Mouse (Mus musculus): ENCODE results near the gene Gimap1. TPM values are rescaled to one million over a fixed set of nuclear protein-coding genes. Genes with fewer than 3 reads are reported as not detected.

The Gimap1 gene
- polyA plus RNA-seq, 2 experiments, result 1.8 to 3.2 TPM

GRCm38 (mm10) chr6:48737688-48738087, 1.2 kb upstream of the Gimap1 start:
- ATAC-seq (ENCODE audit: insufficient read depth) (no peak), DNase-seq (ENCODE audit: low read depth in 3 of 3, low spot score in 3 of 3) (no peak)
- Histone ChIP-seq H3K9ac (replicated peaks) (no peak overlapping the region), H3K4me2 (ENCODE audit: low read depth) (no peak overlapping the region), H3K27me3 (ENCODE audit: control insufficient read depth, insufficient read depth, low read length) (no peaks in the 10 kb centered on the region), H3K4me3 (ENCODE audit: insufficient read depth in 1 of 2, low read depth in 2 of 2, low read length in 2 of 2) (no peak overlapping the region), H3K36me3 (replicated peaks; ENCODE audit: control insufficient read depth, insufficient read depth, low read depth) (no peaks in the 10 kb centered on the region), H3K9me3 (ENCODE audit: control insufficient read depth, low read length) (no peaks in the 10 kb centered on the region), H3K4me1 (replicated peaks; ENCODE audit: control insufficient read depth in 2 of 2, insufficient read depth in 2 of 2, low read length in 1 of 2) (peaks cover 0 to 14% of the 10 kb centered on the region in 2 experiments; a peak in 2 of 4 replicates), H3K27ac (no peak overlapping the region)
- no peak for TF ChIP-seq CTCF (IDR thresholded peaks at IDR 0.05; ENCODE audit: low read depth)
- no peak for TF ChIP-seq EP300 (IDR thresholded peaks at IDR 0.05; ENCODE audit: low read depth)
- 79% methylated on average over 5 of the region's 5 CpGs for WGBS (ENCODE audit: insufficient replicate concordance)

- ATAC-seq (ENCODE audit: insufficient read depth) (no peak), DNase-seq (ENCODE audit: low read depth in 3 of 3, low spot score in 3 of 3) (no peak)
- H3K4me1 ChIP-seq (replicated peaks; ENCODE audit: control insufficient read depth in 2 of 2, insufficient read depth in 2 of 2, low read length in 1 of 2), result peaks cover 0 to 14% of the 10 kb centered on the region in 2 experiments; a peak in 2 of 4 replicates
- peak overlapping the region; percentile 6; the same call in 1 of the 2 replicates for H3K4me2 ChIP-seq (ENCODE audit: low read depth)
- no peak for TF ChIP-seq CTCF (IDR thresholded peaks at IDR 0.05; ENCODE audit: low read depth)
- no peak for TF ChIP-seq EP300 (IDR thresholded peaks at IDR 0.05; ENCODE audit: low read depth)
- 0 out of 4 replicates have a peak overlapping the region, but pooled peaks of 1 of the 2 experiments have one; percentile 3 for H3K4me3 ChIP-seq (ENCODE audit: insufficient read depth in 1 of 2, low read depth in 2 of 2, low read length in 2 of 2)
- H3K27ac ChIP-seq, result no peak overlapping the region
- H3K9me3 ChIP-seq (ENCODE audit: control insufficient read depth, low read length), result no peaks in the 10 kb centered on the region
- no peak overlapping the region for H3K9ac ChIP-seq (replicated peaks)
- WGBS (ENCODE audit: insufficient replicate concordance), result 40% methylated on average over 3 of the region's 3 CpGs
- H3K36me3 ChIP-seq (replicated peaks; ENCODE audit: control insufficient read depth, insufficient read depth, low read depth), result no peaks in the 10 kb centered on the region
- no peaks in the 10 kb centered on the region for H3K27me3 ChIP-seq (ENCODE audit: control insufficient read depth, insufficient read depth, low read length)
These were observed 864 bp downstream of the Gimap1 start for GRCm38 (mm10) chr6:48739780-48740055.

GRCm38 (mm10) chr6:48740501-48741169, 1.8 kb downstream of the Gimap1 start:
- Histone ChIP-seq H3K9ac (replicated peaks) (no peak overlapping the region), H3K4me3 (ENCODE audit: insufficient read depth in 1 of 2, low read depth in 2 of 2, low read length in 2 of 2) (no peak overlapping the region), H3K27ac (no peak overlapping the region), H3K27me3 (ENCODE audit: control insufficient read depth, insufficient read depth, low read length) (no peaks in the 10 kb centered on the region), H3K36me3 (replicated peaks; ENCODE audit: control insufficient read depth, insufficient read depth, low read depth) (no peaks in the 10 kb centered on the region), H3K9me3 (ENCODE audit: control insufficient read depth, low read length) (no peaks in the 10 kb centered on the region), H3K4me1 (replicated peaks; ENCODE audit: control insufficient read depth in 2 of 2, insufficient read depth in 2 of 2, low read length in 1 of 2) (peaks cover 0 to 14% of the 10 kb centered on the region in 2 experiments; a peak in 2 of 4 replicates), H3K4me2 (ENCODE audit: low read depth) (no peak overlapping the region)
- 28% methylated on average over 3 of the region's 3 CpGs for WGBS (ENCODE audit: insufficient replicate concordance)
- TF ChIP-seq CTCF (IDR thresholded peaks at IDR 0.05; ENCODE audit: low read depth) (no peak), EP300 (IDR thresholded peaks at IDR 0.05; ENCODE audit: low read depth) (no peak)
- no peak for DNase-seq (ENCODE audit: low read depth in 3 of 3, low spot score in 3 of 3)
- ATAC-seq (ENCODE audit: insufficient read depth), result no peak

- Histone ChIP-seq H3K4me1 (replicated peaks; ENCODE audit: control insufficient read depth in 2 of 2, insufficient read depth in 2 of 2, low read length in 1 of 2) (peaks cover 0 to 16% of the 10 kb centered on the region in 2 experiments; a peak in 2 of 4 replicates), H3K9ac (replicated peaks) (no peak overlapping the region)
- WGBS (ENCODE audit: insufficient replicate concordance), result 18% methylated on average over 3 of the region's 3 CpGs
These were observed 2.4 kb downstream of the Gimap1 start for GRCm38 (mm10) chr6:48741273-48741672.

GRCm38 (mm10) chr6:48741711-48742206, 2.9 kb downstream of the Gimap1 start:
- Histone ChIP-seq H3K27ac (no peak overlapping the region), H3K9ac (replicated peaks) (no peak overlapping the region), H3K4me2 (ENCODE audit: low read depth) (peak overlapping the region; percentile 46), H3K4me1 (replicated peaks; ENCODE audit: control insufficient read depth in 2 of 2, insufficient read depth in 2 of 2, low read length in 1 of 2) (peaks cover 0 to 18% of the 10 kb centered on the region in 2 experiments; a peak in 2 of 4 replicates), H3K9me3 (ENCODE audit: control insufficient read depth, low read length) (no peaks in the 10 kb centered on the region), H3K27me3 (ENCODE audit: control insufficient read depth, insufficient read depth, low read length) (no peaks in the 10 kb centered on the region), H3K36me3 (replicated peaks; ENCODE audit: control insufficient read depth, insufficient read depth, low read depth) (no peaks in the 10 kb centered on the region), H3K4me3 (ENCODE audit: insufficient read depth in 1 of 2, low read depth in 2 of 2, low read length in 2 of 2) (no peak overlapping the region)
- TF ChIP-seq EP300 (IDR thresholded peaks at IDR 0.05; ENCODE audit: low read depth), result no peak
- TF ChIP-seq CTCF (IDR thresholded peaks at IDR 0.05; ENCODE audit: low read depth), result no peak
- ATAC-seq (ENCODE audit: insufficient read depth) (peak; percentile 34; the same call in 1 of the 2 replicates), DNase-seq (ENCODE audit: low read depth in 3 of 3, low spot score in 3 of 3) (peak in 1 of 3 experiments; percentile 7)
- WGBS (ENCODE audit: insufficient replicate concordance), result 33% methylated on average over 9 of the region's 9 CpGs

More at GRCm38 (mm10) chr6:48741273-48741672, 2.4 kb downstream of the Gimap1 start:
- Histone ChIP-seq H3K36me3 (replicated peaks; ENCODE audit: control insufficient read depth, insufficient read depth, low read depth) (no peaks in the 10 kb centered on the region), H3K4me2 (ENCODE audit: low read depth) (no peak overlapping the region), H3K27me3 (ENCODE audit: control insufficient read depth, insufficient read depth, low read length) (no peaks in the 10 kb centered on the region), H3K27ac (no peak overlapping the region), H3K9me3 (ENCODE audit: control insufficient read depth, low read length) (no peaks in the 10 kb centered on the region), H3K4me3 (ENCODE audit: insufficient read depth in 1 of 2, low read depth in 2 of 2, low read length in 2 of 2) (no peak overlapping the region)
- TF ChIP-seq CTCF (IDR thresholded peaks at IDR 0.05; ENCODE audit: low read depth), result no peak
- no peak for TF ChIP-seq EP300 (IDR thresholded peaks at IDR 0.05; ENCODE audit: low read depth)
- DNase-seq (ENCODE audit: low read depth in 3 of 3, low spot score in 3 of 3) (no peak), ATAC-seq (ENCODE audit: insufficient read depth) (no peak)

Data from liver, embryonic 14.5 days (tissue).